Mouse (Mus musculus) forebrain, embryonic 16.5 days (tissue): ENCODE results near the gene Sema3a. TPM values are rescaled to one million over a fixed set of nuclear protein-coding genes. Genes with fewer than 3 reads are reported as not detected.
"Not testable (repeated sequence)": the region's sequence is repeated elsewhere in the genome, so short reads cannot be mapped to it uniquely, and the experiment has no call there.

Experiments used
- ATAC-seq: fragments of 200-750 bp; cut with Nextera tagmentation; 2 replicates; pipeline ENCODE4 v1.8.0; 2017; ENCODE audit warnings: mild to moderate bottlenecking, moderate library complexity
- H3K27ac ChIP-seq: fragments of 300-500 bp; sonication (generic); 2 replicates; pipeline ENCODE4 v1.5.1; 2014; ENCODE audit warnings: low read length, control low read depth
- H3K27me3 ChIP-seq: fragments of 300-500 bp; sonication (generic); replicated peaks from 2 replicates; pipeline ENCODE4 v1.6.1; 2014; ENCODE audit warnings: low read length; ENCODE audit not compliant: control insufficient read depth, insufficient read depth
- H3K36me3 ChIP-seq: fragments of 300-500 bp; sonication (generic); 2 replicates; pipeline ENCODE4 v1.6.1; 2014; ENCODE audit not compliant: control insufficient read depth, insufficient read depth
- H3K4me1 ChIP-seq: fragments of 300-500 bp; sonication (generic); replicated peaks from 2 replicates; pipeline ENCODE4 v1.6.1; 2014; ENCODE audit warnings: low read length; ENCODE audit not compliant: control insufficient read depth, insufficient read depth
- H3K4me2 ChIP-seq: fragments of 300-500 bp; sonication (generic); 2 replicates; pipeline ENCODE4 v1.6.1; 2014; ENCODE audit warnings: mild to moderate bottlenecking, low read length, control low read depth
- H3K4me3 ChIP-seq: fragments of 300-500 bp; sonication (generic); replicated peaks from 2 replicates; pipeline ENCODE4 v1.5.1; 2014; ENCODE audit warnings: mild to moderate bottlenecking, low read length, control low read depth
- H3K9ac ChIP-seq: fragments of 300-500 bp; sonication (generic); replicated peaks from 2 replicates; pipeline ENCODE4 v1.6.1; 2014; ENCODE audit warnings: low read depth, low read length, control low read depth
- H3K9me3 ChIP-seq: fragments of 300-500 bp; sonication (generic); 2 replicates; pipeline ENCODE4 v1.6.1; 2016; ENCODE audit warnings: low read length; ENCODE audit not compliant: control insufficient read depth
- WGBS: fragments of 180-500 bp; shearing (Covaris S2); extraction: QIAGEN DNeasy Blood & Tissue Kit; methylation state at CpG from one replicate; pipeline ENCODE4 v1.1.7; 2014; 5-methylcytosine and 5-hydroxymethylcytosine counted together
- polyA plus RNA-seq: library from polyadenylated mRNA; unstranded; fragments of >200 nt; fragmentation: Nextera tagmentation; extraction: Ambion mirVana; gene quantifications from 2 replicates; pipeline ENCODE4 v1.2.1, GENCODE M21; 2015

The Sema3a gene
- polyA plus RNA-seq, 1 experiment from 2014 or later = 22.1 TPM

DNA sequence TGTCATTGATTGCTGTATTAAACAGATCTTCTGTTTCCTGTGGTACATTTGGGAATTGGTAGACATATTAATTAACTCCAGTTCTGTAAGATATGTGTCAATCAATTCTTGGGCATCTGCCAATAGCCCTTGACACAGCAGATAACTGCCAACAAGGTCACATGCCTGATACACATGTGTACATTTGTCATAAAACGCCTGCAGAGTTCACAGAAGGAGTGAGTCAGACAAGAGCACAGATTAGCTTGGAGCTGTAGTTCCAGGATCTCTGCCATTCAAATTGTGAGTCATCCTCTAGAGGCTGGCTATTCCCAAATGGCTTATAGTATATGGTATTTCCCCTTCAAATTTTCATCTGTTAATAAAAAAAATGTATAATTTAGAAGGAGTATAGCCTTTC, 352.4 kb downstream of the Sema3a start:
- no peak for ATAC-seq
- Histone ChIP-seq H3K4me2 (no peak overlapping the region), H3K9me3 (no peaks in the 10 kb centered on the region), H3K4me1 (no peaks in the 10 kb centered on the region), H3K36me3 (no peaks in the 10 kb centered on the region), H3K9ac (no peak overlapping the region), H3K27ac (no peak overlapping the region), H3K27me3 (no peaks in the 10 kb centered on the region), H3K4me3 (no peak overlapping the region)
- WGBS = 47% methylated on average over 1 of the region's 1 CpGs

GRCm38 (mm10) chr5:13488671-13489070, 363.5 kb downstream of the Sema3a start:
- no peaks in the 10 kb centered on the region for H3K4me1 ChIP-seq
- H3K27ac ChIP-seq = no peak overlapping the region
- no peak for ATAC-seq
- H3K27me3 ChIP-seq = no peaks in the 10 kb centered on the region
- H3K4me2 ChIP-seq = no peak overlapping the region
- no peaks in the 10 kb centered on the region for H3K9me3 ChIP-seq
- H3K9ac ChIP-seq = no peak overlapping the region
- WGBS = 86% methylated on average over 2 of the region's 2 CpGs
- no peaks in the 10 kb centered on the region for H3K36me3 ChIP-seq
- H3K4me3 ChIP-seq = no peak overlapping the region

DNA sequence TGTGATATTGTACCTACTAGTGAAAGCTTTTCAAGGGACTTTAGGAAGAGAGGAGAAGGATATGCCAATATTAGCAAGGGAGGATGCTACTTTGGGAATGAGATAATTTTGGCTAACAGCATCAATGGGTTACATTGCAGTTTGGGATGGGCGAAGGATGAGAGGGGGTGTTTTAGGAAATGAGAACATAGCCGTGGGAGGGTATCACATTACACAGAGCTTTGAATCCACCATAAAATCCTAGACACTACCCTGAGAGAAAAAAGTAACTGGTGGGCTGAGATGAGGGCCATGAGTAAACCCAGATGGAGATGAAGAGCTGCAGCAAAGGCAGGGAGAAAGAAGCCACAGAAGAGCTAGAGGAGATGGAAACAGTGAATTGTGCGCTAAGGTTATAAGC, 370.8 kb downstream of the Sema3a start:
- WGBS = 92% methylated on average over 3 of the region's 3 CpGs
- H3K27ac ChIP-seq, H3K4me2 ChIP-seq, ATAC-seq, H3K27me3 ChIP-seq, H3K4me1 ChIP-seq, H3K4me3 ChIP-seq, H3K9me3 ChIP-seq, H3K36me3 ChIP-seq, H3K9ac ChIP-seq: not testable (repeated sequence)

DNA sequence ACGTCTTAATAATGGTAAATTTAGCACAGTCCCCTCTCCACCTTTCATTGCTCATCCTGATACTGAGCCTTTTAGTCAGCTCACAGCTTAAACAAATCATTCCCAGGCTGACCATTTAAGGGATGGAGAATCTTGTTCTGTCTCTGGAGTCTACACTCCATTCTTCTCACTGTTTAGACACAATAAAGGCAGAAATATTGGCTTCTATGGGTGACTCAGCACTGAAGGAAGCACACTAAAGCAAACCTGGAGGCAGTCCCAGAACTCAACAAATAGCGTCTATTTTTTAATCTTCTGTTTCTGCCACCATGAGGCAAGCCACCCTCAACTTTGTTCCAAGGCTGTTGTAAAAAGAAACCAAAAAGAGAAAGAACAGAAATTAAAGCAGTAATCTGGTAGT, 374.6 kb downstream of the Sema3a start:
- ATAC-seq = no peak
- Histone ChIP-seq H3K4me1 (no peaks in the 10 kb centered on the region; the same call in 1 of the 2 replicates), H3K9me3 (no peaks in the 10 kb centered on the region), H3K27ac (no peak overlapping the region), H3K36me3 (no peaks in the 10 kb centered on the region), H3K4me2 (no peak overlapping the region), H3K4me3 (no peak overlapping the region), H3K27me3 (no peaks in the 10 kb centered on the region), H3K9ac (no peak overlapping the region)
- 66% methylated on average over 2 of the region's 2 CpGs for WGBS

- no peak overlapping the region for H3K27ac ChIP-seq
- no peak for ATAC-seq
- H3K36me3 ChIP-seq = no peaks in the 10 kb centered on the region
- no peaks in the 10 kb centered on the region for H3K27me3 ChIP-seq
- no peak overlapping the region for H3K9ac ChIP-seq
- no peaks in the 10 kb centered on the region for H3K9me3 ChIP-seq
- no peak overlapping the region for H3K4me2 ChIP-seq
- H3K4me3 ChIP-seq = no peak overlapping the region
- no peaks in the 10 kb centered on the region for H3K4me1 ChIP-seq
- WGBS = 73% methylated on average over 4 of the region's 4 CpGs
Measured at GRCm38 (mm10) chr5:13505839-13506499, 380.8 kb downstream of the Sema3a start.

DNA sequence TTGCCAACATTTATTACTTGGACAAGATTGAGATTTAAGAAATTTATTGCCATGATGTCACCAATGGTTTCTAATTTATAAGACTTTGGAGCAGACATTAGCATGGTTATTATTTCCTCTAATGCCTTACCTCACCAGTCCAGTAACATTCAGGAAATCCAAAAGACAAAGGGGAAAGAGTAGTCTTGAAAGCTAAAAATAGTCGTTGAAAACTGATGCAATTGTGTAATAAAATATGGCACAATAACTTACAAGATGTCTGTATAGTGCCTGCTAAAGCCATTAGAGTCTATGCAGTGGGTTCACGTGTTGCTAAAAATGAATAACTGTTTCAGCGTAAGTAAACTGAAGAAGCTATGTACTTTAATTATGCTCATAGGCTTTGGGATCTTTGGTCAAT, 383.9 kb downstream of the Sema3a start:
- Histone ChIP-seq H3K4me1 (no peaks in the 10 kb centered on the region), H3K4me2 (no peak overlapping the region), H3K27me3 (no peaks in the 10 kb centered on the region), H3K9me3 (no peaks in the 10 kb centered on the region), H3K4me3 (no peak overlapping the region), H3K9ac (no peak overlapping the region), H3K27ac (no peak overlapping the region), H3K36me3 (no peaks in the 10 kb centered on the region)
- no peak for ATAC-seq
- 84% methylated on average over 3 of the region's 3 CpGs for WGBS

DNA sequence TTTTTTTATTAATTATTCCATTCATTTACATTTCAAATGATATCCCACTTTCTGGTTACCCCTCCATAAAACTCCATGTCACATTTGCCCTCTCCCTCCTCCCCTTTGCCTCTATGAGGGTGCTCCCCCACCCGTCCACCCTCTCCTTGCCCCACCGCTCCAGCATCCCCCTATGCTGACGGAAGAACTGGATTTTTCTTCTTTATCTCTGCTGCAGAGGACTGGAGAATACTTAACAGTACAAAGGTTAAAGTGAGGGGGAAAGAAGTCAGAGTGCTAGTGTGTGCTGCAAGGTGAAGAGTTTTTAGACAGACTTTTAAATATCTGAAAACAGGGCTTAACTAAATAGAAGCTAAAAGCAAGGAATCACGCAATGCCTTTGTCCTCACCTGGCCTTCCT, 391.8 kb downstream of the Sema3a start:
- H3K4me2 ChIP-seq = no peak overlapping the region
- no peak overlapping the region for H3K9ac ChIP-seq
- no peak overlapping the region for H3K27ac ChIP-seq
- no peaks in the 10 kb centered on the region for H3K36me3 ChIP-seq
- 97% methylated on average over 4 of the region's 4 CpGs for WGBS
- ATAC-seq = no peak
- H3K4me1 ChIP-seq = no peaks in the 10 kb centered on the region
- H3K9me3 ChIP-seq = no peaks in the 10 kb centered on the region
- H3K4me3 ChIP-seq = no peak overlapping the region
- no peaks in the 10 kb centered on the region for H3K27me3 ChIP-seq

- Histone ChIP-seq H3K9ac (no peak overlapping the region), H3K27me3 (no peaks in the 10 kb centered on the region), H3K27ac (no peak overlapping the region), H3K4me3 (no peak overlapping the region), H3K36me3 (no peaks in the 10 kb centered on the region), H3K4me1 (peaks cover 6% of the 10 kb centered on the region), H3K9me3 (no peaks in the 10 kb centered on the region), H3K4me2 (no peak overlapping the region)
- ATAC-seq = peak; percentile 69
- 39% methylated on average over 3 of the region's 3 CpGs for WGBS
Measured at GRCm38 (mm10) chr5:13525597-13525996, 400.4 kb downstream of the Sema3a start.

DNA sequence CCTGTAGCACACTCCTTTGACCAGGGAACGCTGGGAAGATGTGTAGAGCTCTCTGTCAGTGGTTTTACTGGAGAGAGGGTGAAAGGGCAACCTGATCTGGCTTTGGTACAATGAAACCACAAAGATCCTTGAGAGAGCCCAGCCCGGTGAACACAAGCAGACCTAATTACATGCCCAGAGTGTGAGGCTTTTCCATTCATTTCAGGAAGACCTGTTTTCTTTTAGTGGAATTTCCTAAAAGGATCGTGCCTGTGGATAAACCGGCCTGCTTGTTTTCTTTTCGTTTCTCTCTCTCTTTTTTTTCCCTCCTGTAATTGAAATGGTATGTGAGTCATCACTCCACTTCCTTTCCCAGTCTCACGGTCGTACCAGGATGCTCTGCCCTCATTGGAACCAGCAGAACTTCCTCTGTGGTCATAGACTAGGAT, 401.8 kb downstream of the Sema3a start:
- H3K4me3 ChIP-seq = no peak overlapping the region
- H3K9ac ChIP-seq = no peak overlapping the region
- H3K27ac ChIP-seq = no peak overlapping the region; the same call in 1 of the 2 replicates
- no peaks in the 10 kb centered on the region for H3K27me3 ChIP-seq
- peaks cover 6% of the 10 kb centered on the region for H3K4me1 ChIP-seq
- no peaks in the 10 kb centered on the region for H3K9me3 ChIP-seq
- H3K36me3 ChIP-seq = no peaks in the 10 kb centered on the region
- ATAC-seq = no peak
- 3% methylated on average over 7 of the region's 7 CpGs for WGBS
- no peak overlapping the region for H3K4me2 ChIP-seq

GRCm38 (mm10) chr5:13529226-13529625, 404.0 kb downstream of the Sema3a start:
- no peak overlapping the region for H3K4me3 ChIP-seq
- H3K27ac ChIP-seq = no peak overlapping the region
- H3K4me2 ChIP-seq = no peak overlapping the region
- no peaks in the 10 kb centered on the region for H3K36me3 ChIP-seq
- peak; percentile 90 for ATAC-seq
- 3% methylated on average over 4 of the region's 4 CpGs for WGBS
- no peaks in the 10 kb centered on the region for H3K27me3 ChIP-seq
- H3K4me1 ChIP-seq = peaks cover 6% of the 10 kb centered on the region
- H3K9me3 ChIP-seq = no peaks in the 10 kb centered on the region
- H3K9ac ChIP-seq = no peak overlapping the region
